Mouse (Mus musculus) G1E (cell line): ENCODE data around the gene Myo1f. TPM values are rescaled to one million over a fixed set of nuclear protein-coding genes. Genes with fewer than 3 reads are reported as not detected.

Source experiments
- ATAC-seq: 2 replicates; pipeline ENCODE4 v1.8.0; 2016; ENCODE audit warnings: mild to moderate bottlenecking; ENCODE audit not compliant: insufficient number of reproducible peaks, poor library complexity, low FRiP score, severe bottlenecking; ENCODE audit errors: extremely low read depth
- DNase-seq: peaks from one replicate; pipeline ENCODE4 v3.0.0; 2012; ENCODE audit warnings: low spot score
- H3K27me3 ChIP-seq: 2 replicates; pipeline ENCODE4 v1.6.1; 2012; ENCODE audit warnings: mild to moderate bottlenecking, low read length, inconsistent platforms; ENCODE audit not compliant: insufficient read depth
- H3K36me3 ChIP-seq: replicated peaks from 2 replicates; pipeline ENCODE3; 2012; ENCODE audit warnings: mild to moderate bottlenecking, inconsistent platforms
- H3K4me1 ChIP-seq: 2 replicates; pipeline ENCODE4 v1.6.1; 2012; ENCODE audit warnings: low read depth, low read length, inconsistent platforms, mixed read lengths; ENCODE audit not compliant: insufficient read depth
- H3K4me3 ChIP-seq: 2 replicates; pipeline ENCODE4 v1.5.1; 2012; ENCODE audit warnings: low read depth, mild to moderate bottlenecking, inconsistent platforms, low read length, moderate library complexity, mixed read lengths
- H3K9me3 ChIP-seq: replicated peaks from 2 replicates; pipeline ENCODE4 v1.6.1; 2012; ENCODE audit warnings: inconsistent platforms
- CTCF ChIP-seq: IDR thresholded peaks from 2 replicates; pipeline ENCODE4 v1.5.1; 2012; ENCODE audit warnings: low read depth, low read length, inconsistent platforms, mixed read lengths
- GATA1 ChIP-seq: IDR thresholded peaks from 2 replicates; pipeline ENCODE4 v1.6.1; 2012; ENCODE audit warnings: borderline replicate concordance, low read length, inconsistent platforms, mixed read lengths
- GATA2 ChIP-seq: IDR thresholded peaks from 2 replicates; pipeline ENCODE4 v1.6.1; 2012; ENCODE audit warnings: low read depth, low read length, inconsistent platforms, borderline replicate concordance
- POLR2AphosphoS5 ChIP-seq: IDR thresholded peaks from 2 replicates; pipeline ENCODE4 v1.6.1; 2012; ENCODE audit warnings: low read depth, low read length, inconsistent platforms; ENCODE audit not compliant: insufficient replicate concordance
- TAL1 ChIP-seq: conservative IDR thresholded peaks from 2 replicates; pipeline ENCODE4 v1.6.1; 2012; ENCODE audit warnings: low read depth, low read length, inconsistent platforms, mixed read lengths
- polyA plus RNA-seq: library from polyadenylated mRNA; stranded (reverse); fragments of >175 nt; gene quantifications from 2 replicates; pipeline ENCODE4 v1.2.3, GENCODE M21; 2012
- total RNA-seq, 2 experiments: library from RNA; stranded (forward) in 1 of 2; stranded (reverse) in 1 of 2; fragments of 200-1000 nt in 1 of 2; fragments of >200 nt in 1 of 2; fragmentation: Nextera tagmentation in 1 of 2; gene quantifications; 2 replicates each; pipeline ENCODE4 v1.2.3; 2014 to 2017

Gene Myo1f
- total and polyA plus RNA-seq, 3 experiments, result 0.17 to 2.1 (median 0.90) TPM

- no peaks in the 10 kb centered on the region for H3K36me3 ChIP-seq
- ATAC-seq, result no peak
- no peaks in the 10 kb centered on the region; the same call in 1 of the 2 replicates for H3K27me3 ChIP-seq
- H3K4me1 ChIP-seq, result no peaks in the 10 kb centered on the region
- TF ChIP-seq GATA2, result no peak
- no peak for TF ChIP-seq CTCF
- TF ChIP-seq GATA1, result no peak
- TF ChIP-seq TAL1, result no peak
- no peak for TF ChIP-seq POLR2AphosphoS5
- H3K9me3 ChIP-seq, result no peaks in the 10 kb centered on the region
- H3K4me3 ChIP-seq, result no peak overlapping the region
- no peak for DNase-seq
These were observed 8.1 kb downstream of the Myo1f start for GRCm38 (mm10) chr17:33563527-33564076.

- Histone ChIP-seq H3K27me3 (no peaks in the 10 kb centered on the region; the same call in 1 of the 2 replicates), H3K9me3 (no peaks in the 10 kb centered on the region), H3K4me1 (no peaks in the 10 kb centered on the region), H3K36me3 (no peaks in the 10 kb centered on the region), H3K4me3 (no peak overlapping the region)
- no peak for ATAC-seq
- TF ChIP-seq GATA2 (no peak), GATA1 (no peak), CTCF (no peak), POLR2AphosphoS5 (no peak), TAL1 (no peak)
- no peak for DNase-seq
These were observed 9.1 kb downstream of the Myo1f start for GRCm38 (mm10) chr17:33564599-33564998.

GRCm38 (mm10) chr17:33566182-33566581 lies 10.7 kb downstream of the Myo1f start:
- ATAC-seq, result no peak

GRCm38 (mm10) chr17:33584061-33584460 lies 28.6 kb downstream of the Myo1f start:
- Histone ChIP-seq H3K9me3 (no peaks in the 10 kb centered on the region), H3K36me3 (no peaks in the 10 kb centered on the region), H3K4me3 (no peak overlapping the region), H3K27me3 (peaks cover 15% of the 10 kb centered on the region), H3K4me1 (no peaks in the 10 kb centered on the region)
- no peak for ATAC-seq
- DNase-seq, result no peak
- TF ChIP-seq POLR2AphosphoS5, result no peak
- TF ChIP-seq TAL1, result no peak
- TF ChIP-seq CTCF, result no peak
- TF ChIP-seq GATA2, result no peak
- no peak for TF ChIP-seq GATA1

More at GRCm38 (mm10) chr17:33566182-33566581, 10.7 kb downstream of the Myo1f start:
- Histone ChIP-seq H3K27me3 (no peaks in the 10 kb centered on the region; the same call in 1 of the 2 replicates), H3K36me3 (no peaks in the 10 kb centered on the region), H3K4me3 (no peak overlapping the region), H3K4me1 (no peaks in the 10 kb centered on the region), H3K9me3 (no peaks in the 10 kb centered on the region)
- TF ChIP-seq CTCF, result no peak
- TF ChIP-seq TAL1, result no peak
- TF ChIP-seq GATA2, result no peak
- TF ChIP-seq GATA1, result no peak
- no peak for TF ChIP-seq POLR2AphosphoS5
- no peak for DNase-seq

GRCm38 (mm10) chr17:33586011-33586410 lies 30.5 kb downstream of the Myo1f start:
- ATAC-seq (no peak), DNase-seq (no peak)
- Histone ChIP-seq H3K4me1 (no peaks in the 10 kb centered on the region), H3K36me3 (no peaks in the 10 kb centered on the region), H3K27me3 (peaks cover 9% of the 10 kb centered on the region; the same call in 1 of the 2 replicates), H3K9me3 (no peaks in the 10 kb centered on the region), H3K4me3 (no peak overlapping the region)
- no peak for TF ChIP-seq GATA2

DNA sequence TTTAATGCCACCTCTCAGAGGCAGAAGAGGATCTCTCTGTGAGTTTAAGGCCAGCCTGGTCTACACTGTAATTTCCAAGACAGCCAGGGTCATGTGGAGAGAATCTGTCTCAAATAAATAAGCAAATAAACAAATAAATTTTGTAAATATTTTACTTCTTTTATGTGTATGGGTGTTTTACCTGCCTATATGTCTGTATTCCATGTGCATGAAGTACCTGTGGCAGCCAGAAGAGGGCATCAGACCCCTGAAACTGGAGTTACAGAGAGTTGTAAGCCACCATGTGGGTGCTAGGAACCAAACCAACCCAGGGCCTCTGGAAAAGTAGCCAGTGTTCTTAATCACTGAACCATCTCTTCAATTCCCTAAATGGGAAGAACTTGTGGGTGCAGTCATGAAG lies 41.8 kb downstream of the Myo1f start:
- no peaks in the 10 kb centered on the region for H3K36me3 ChIP-seq
- no peak overlapping the region for H3K4me3 ChIP-seq
- TF ChIP-seq GATA1 (no peak), POLR2AphosphoS5 (no peak), TAL1 (no peak), CTCF (no peak), GATA2 (no peak)
- peaks cover 12% of the 10 kb centered on the region for H3K9me3 ChIP-seq
- H3K4me1 ChIP-seq, result no peaks in the 10 kb centered on the region
- H3K27me3 ChIP-seq, result peaks cover 4% of the 10 kb centered on the region; the same call in 1 of the 2 replicates
- ATAC-seq (no peak), DNase-seq (no peak)
